Mouse (Mus musculus) inflammation-experienced regulatory T-cells, adult 6 months (primary cell): ENCODE results near the gene Lbhd1. TPM values are rescaled to one million over a fixed set of nuclear protein-coding genes. Genes with fewer than 3 reads are reported as not detected.
A peak's percentile ranks its signal among the peaks of the same experiment; 100 is the strongest.
"Not testable (repeated sequence)": the region's sequence is repeated elsewhere in the genome, so short reads cannot be mapped to it uniquely, and the experiment has no call there.

ENCODE experiments used
- ATAC-seq: one replicate; pipeline ENCODE4 v1.8.0; 2017
- polyA plus RNA-seq, 3 experiments: library from polyadenylated mRNA; unstranded; fragments of 100-300 nt; shearing (Covaris generic); gene quantifications; one replicate each; pipeline ENCODE4 v1.2.1; 2017

The Lbhd1 gene
- polyA plus RNA-seq, 3 experiments from 2014 or later = 92.4 to 104 (median 94.7) TPM

GRCm38 (mm10) chr19:8872266-8872840, 11.2 kb upstream of the Lbhd1 start:
- no peak for ATAC-seq

DNA sequence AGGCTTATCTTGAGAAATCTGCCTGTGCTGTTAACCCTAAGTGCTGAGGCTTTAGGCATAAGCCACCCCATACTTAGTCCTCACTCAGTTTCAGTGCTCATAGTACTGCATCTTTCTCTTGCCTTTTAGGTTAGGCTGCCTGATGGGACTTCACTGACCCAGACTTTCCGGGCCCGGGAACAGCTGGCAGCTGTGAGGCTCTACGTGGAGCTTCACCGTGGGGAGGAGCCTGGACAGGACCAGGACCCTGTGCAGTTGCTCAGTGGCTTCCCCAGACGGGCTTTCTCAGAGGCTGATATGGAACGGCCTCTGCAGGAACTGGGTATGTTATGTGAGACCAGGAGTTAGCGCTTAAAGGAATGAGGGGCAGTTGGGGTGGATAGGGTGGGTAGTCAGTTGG, 8.5 kb upstream of the Lbhd1 start:
- ATAC-seq = no peak

- peak; percentile 98 for ATAC-seq
Observed at GRCm38 (mm10) chr19:8880311-8881033, 3.1 kb upstream of the Lbhd1 start, which contains the start of gene Uqcc3. Gene Uqcc3, minus strand, starts transcription at chr19:8880923.

DNA sequence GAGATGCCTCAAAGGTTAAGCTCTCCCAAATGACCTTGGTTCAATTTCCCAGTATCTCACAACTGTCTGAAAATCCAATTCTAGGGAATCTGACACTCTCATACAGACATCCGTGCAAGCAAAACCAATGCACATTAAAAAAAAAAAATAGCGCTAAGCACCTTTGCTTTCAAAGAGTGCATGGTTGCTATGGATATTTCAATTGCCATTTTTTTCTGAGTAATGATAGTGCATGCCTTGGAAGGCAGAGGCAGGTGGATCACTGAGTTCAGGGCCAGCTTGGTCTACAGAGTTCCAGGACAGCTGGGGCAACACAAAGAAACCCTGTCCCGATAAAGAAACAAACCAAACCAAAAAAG, 2.5 kb upstream of the Lbhd1 start:
- peak; percentile 59 for ATAC-seq

DNA sequence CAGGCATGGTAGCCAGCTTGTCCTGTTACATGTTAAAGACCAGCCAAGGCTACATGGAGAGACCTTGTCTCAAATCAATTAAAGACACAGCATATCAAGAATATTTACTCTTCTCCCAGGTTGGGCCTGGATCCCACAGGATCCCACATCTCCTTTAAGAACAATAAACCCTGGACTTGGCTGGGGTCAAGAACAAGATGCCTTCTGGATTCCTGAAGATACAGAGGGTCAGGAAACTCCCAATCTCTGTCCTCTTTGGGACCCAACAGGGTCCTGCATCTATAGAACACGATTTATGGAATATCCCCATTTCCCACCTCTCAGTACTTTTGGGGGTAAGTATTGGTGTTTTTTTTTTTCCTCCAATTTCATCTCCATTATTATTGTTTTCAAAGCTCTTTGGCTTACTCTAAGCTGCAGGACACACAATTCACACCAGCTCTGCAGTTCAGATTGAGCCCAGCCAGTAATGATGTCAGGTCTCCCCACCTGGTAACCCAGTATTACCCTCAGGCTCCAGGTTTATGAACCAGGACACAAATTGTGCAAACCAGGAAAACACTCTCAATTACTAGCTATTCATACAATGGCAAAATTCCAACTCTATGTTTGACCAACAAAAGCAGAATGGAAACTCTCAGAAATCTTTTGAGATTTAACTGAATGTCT, 3.5 kb downstream of the Lbhd1 start:
- ATAC-seq = no peak

- ATAC-seq = no peak
Observed at GRCm38 (mm10) chr19:8887585-8888463, 4.3 kb downstream of the Lbhd1 start.

- peak; percentile 98 for ATAC-seq
Observed at GRCm38 (mm10) chr19:8888511-8889385, 5.2 kb downstream of the Lbhd1 start, which contains the start of the genes 1810009A15Rik and Gm49416. Gene 1810009A15Rik, plus strand, starts transcription at chr19:8888853. Gene Gm49416, plus strand, starts transcription at chr19:8888926.

DNA sequence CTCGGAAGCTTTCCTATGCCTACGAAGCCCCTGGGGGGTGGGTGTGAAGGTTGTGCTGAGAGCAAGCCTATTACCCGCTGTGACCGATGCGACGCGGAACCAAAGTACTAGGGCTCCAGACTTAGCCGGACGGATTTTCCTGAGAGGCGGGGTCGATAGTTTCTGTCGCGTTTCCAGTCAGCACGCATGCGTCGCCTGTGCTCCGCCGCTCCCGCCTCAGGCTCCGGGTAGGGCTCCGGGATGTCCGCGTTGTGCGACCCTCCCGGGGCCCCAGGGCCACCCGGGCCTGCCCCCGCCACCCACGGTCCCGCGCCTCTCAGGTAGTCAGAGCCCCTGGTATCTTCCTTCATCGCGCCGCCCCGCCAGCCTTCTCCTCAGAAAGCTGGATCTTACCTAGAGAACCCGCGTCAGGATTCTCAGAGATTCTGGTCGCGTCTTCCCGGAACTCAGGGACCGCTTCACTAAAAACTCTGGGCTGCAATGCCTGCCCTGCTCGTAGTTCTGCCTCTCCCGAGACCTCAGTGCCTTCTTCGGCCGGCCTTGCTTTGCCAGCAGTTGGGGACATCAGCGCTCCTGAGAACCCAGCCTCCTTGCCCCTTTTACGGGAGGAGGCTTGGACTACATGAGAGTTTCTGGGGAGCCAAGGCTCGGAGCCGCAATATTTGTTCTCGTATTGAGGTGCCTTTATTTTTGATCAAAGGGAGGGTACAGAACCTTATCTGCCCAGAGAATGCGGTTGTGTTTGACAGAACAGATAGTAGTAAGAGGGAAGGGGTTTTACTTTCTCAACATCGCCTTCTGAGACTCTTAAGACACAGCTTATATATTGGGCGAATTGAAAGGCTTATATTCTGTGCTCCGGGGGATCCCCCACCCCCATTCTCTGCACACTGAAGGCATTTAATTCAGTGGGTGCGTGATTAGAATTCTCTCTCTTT, 9.6 kb downstream of the Lbhd1 start, which contains the start of gene Ints5:
Gene Ints5, plus strand, starts transcription at position 177 of the 938 bp plus-strand sequence.
- peak; percentile 30 for ATAC-seq

- no peak for ATAC-seq
Observed at GRCm38 (mm10) chr19:8895397-8895960, 11.9 kb downstream of the Lbhd1 start.

DNA sequence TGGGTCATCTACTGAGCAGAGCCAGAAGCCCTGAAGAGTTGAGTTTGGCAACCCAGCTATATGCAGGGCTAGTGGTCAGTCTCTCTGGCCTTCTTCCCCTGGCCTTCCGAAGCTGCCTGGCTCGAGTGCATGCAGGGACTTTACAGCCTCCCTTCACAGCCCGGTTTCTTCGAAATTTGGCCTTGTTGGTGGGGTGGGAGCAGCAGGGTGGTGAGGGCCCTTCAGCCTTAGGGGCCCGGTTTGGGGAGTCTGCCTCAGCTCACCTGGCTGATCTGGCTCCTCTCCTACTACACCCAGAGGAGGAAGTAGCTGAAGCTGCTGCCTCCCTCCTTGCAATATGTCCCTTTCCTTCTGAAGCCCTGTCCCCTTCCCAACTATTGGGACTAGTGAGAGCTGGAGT, 12.7 kb downstream of the Lbhd1 start:
- ATAC-seq = not testable (repeated sequence)

- ATAC-seq = not testable (repeated sequence)
Observed at GRCm38 (mm10) chr19:8897211-8897864, 13.8 kb downstream of the Lbhd1 start.

DNA sequence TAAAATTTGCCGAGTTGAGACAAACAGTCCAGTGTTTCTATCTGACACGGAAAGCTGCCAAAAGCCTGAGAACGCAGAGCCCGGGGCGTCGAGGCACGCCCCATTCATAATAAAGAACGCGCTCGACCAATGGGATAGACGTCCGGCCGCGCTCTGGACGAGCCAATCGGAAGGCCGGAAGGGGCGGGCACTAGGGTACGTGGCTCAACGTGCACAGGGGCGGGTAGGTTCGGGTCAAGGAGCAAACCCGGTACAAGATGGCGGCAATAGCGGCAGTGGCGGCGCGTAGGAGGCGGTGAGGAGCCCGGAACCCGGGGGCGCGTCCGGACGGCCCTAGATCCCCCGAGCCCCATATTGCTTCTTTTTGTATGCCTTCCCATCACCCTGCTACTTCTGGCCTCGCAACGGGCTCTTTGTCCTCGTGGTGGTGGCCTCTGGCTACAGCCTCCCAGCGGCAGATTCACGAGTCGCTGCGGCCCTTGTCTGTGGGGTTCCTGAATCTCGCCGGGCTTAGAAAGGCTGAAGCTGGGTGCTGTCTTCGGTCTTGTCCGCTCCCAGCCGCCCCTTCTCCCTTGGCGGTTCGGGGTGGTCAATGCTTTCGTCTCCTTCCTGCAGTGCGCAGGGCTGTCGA, 14.4 kb downstream of the Lbhd1 start, which contains the start of gene Ganab:
Gene Ganab, plus strand, starts transcription at position 207 of the 631 bp plus-strand sequence.
- ATAC-seq = peak; percentile 96

DNA sequence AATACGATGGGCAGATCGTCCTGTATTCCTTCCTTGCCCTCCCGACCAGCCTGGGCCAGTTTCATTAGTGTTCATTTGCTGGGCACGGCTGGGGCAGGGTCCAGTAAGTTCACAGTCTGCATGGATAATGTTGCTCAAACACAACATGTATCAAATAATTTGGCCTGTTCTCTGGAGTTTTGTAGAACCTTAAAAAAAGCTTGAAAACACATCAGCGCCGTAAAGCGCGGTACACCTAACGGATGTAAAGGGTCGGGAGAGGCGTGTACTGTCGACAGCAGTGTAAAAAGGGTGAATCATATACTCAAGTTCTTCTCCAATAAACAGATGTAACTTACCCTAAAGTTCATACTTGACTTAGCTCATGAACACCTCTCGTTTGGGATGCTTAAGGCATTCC, 15.0 kb downstream of the Lbhd1 start:
- no peak for ATAC-seq

GRCm38 (mm10) chr19:8899079-8899478, 15.5 kb downstream of the Lbhd1 start:
- ATAC-seq = no peak

DNA sequence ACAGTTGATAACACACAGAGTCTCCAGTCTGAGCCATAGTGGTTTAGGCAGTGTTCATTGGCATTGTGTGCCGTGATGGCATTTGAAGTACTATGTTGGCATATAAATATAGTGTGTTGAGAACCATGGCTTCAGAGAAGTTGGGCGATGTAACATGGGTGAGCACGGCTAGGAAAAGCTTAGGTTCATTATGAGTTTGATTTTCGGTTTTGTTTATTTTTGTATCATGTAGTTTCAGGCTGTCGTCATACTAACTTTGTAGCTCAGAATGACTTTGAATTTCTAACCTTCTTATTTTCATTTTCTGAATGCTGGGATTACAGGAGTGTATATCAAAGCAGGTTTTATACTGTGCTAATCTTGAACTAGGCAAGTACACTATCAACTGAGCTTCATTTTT, 19.9 kb downstream of the Lbhd1 start:
- ATAC-seq = no peak

DNA sequence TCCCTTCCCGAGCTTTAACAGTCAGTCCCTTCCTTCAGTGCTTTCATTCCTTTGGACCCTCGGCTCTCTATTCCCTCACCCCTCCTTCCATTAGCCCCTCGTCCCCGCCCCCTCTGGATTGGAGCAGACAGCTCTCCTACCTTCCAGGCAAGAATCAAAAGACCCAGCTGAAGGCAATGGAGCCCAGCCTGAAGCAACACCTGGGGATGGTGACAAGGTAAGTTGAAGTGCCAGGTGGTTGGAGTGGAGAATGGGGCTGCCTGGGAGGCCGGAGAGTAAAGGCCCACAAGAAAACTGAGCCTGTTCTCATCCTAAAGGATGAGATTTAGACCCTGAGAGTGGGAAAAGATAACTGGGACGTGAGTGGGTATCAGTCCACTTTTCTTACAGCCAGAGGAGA, 25.0 kb downstream of the Lbhd1 start:
- ATAC-seq = no peak

GRCm38 (mm10) chr19:8911810-8912209, 28.3 kb downstream of the Lbhd1 start:
- ATAC-seq = no peak

DNA sequence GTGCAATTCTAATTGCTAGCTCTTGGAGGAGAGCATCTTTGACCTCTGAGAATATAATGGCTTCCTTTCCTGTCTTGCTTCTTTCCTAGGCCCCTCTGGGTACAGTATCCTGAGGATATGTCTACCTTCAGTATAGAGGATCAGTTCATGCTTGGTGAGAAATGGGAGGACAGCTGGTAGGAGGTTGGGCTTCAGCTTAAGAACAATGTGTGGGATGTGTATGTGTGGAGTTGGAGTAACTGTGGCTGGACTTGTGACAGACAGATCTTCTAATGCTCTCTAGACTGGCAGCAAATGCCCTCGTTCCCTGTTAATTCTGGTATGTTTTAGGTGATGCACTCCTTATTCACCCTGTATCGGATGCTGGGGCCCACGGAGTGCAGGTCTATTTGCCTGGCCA, 30.7 kb downstream of the Lbhd1 start:
- ATAC-seq = no peak

DNA sequence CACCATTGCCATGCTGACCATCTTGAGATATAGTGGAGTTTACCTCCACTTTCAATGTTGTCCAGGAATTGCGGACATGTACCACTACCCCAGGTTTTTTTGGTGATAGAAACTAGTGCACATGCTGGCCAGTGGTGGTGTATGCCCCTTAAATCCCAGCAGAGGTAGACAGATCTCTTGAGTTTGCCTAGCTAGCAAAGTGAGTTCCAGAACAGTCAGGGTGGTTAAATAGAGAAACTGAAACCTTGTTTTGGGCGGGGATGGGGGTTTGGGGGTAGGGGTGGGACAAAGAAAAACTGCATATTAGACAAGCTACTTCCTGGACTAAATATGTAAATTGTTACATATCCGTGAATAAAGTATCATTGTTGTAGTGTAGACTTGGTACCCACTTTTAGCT, 35.5 kb downstream of the Lbhd1 start:
- ATAC-seq = peak; percentile 25
